Mouse (Mus musculus): ENCODE data around the gene Gm11939. TPM values are rescaled to one million over a fixed set of nuclear protein-coding genes. Genes with fewer than 3 reads are reported as not detected.
"Not testable (repeated sequence)": the region's sequence is repeated elsewhere in the genome, so short reads cannot be mapped to it uniquely, and the experiment has no call there.

Gene Gm11939
- polyA plus RNA-seq (2015; fragmentation: Nextera tagmentation; extraction: Ambion mirVana), result not detected in 2 replicates

DNA sequence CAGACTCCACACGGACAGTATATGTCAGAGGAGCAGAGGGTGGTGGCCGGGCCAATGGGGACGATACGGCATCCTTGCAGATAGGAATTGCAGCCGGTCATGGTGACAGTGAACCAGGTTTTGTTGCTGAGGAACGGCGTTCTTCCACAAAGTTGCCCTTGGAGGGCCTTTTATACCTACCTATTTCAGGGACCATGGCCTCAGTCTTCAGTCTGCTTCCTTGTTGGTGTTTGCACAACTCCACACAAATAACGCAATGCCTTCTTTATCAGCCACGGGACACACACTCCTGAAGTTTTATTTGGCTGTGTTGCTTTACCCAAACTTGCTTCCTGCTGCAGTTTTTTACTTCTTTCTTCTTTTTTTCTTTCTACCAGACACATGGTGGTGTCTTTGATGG is at the start of gene Gm11939:
Gene Gm11939, minus strand, starts transcription at position 101 of the 400 bp plus-strand sequence.
- H3K9me3 ChIP-seq (ENCODE audit: low read length), result no peaks in the 10 kb centered on the region
- no peak within 1 kb of the TSS for H3K4me2 ChIP-seq (ENCODE audit: low read depth, low read length)
- WGBS (ENCODE audit: insufficient replicate concordance), result 77% methylated on average over 9 of the region's 9 CpGs
- DNase-seq (no peak), ATAC-seq (no peak)
- H3K4me3 ChIP-seq (ENCODE audit: low read depth, low read length), result no peak within 1 kb of the TSS
- no peaks in the 10 kb centered on the region for H3K27me3 ChIP-seq (ENCODE audit: insufficient read depth, low read length)
- no peak within 1 kb of the TSS for H3K9ac ChIP-seq (replicated peaks)
- H3K27ac ChIP-seq (ENCODE audit: low read depth), result no peak within 1 kb of the TSS
- H3K36me3 ChIP-seq (replicated peaks; ENCODE audit: insufficient read depth, low read length), result no peaks in the 10 kb centered on the region
- no peaks in the 10 kb centered on the region for H3K4me1 ChIP-seq (ENCODE audit: insufficient read depth)
- no peak for TF ChIP-seq EP300 (IDR thresholded peaks at IDR 0.05; ENCODE audit: low read depth)
- no peak for TF ChIP-seq CTCF (IDR thresholded peaks at IDR 0.05; ENCODE audit: low read depth)

DNA sequence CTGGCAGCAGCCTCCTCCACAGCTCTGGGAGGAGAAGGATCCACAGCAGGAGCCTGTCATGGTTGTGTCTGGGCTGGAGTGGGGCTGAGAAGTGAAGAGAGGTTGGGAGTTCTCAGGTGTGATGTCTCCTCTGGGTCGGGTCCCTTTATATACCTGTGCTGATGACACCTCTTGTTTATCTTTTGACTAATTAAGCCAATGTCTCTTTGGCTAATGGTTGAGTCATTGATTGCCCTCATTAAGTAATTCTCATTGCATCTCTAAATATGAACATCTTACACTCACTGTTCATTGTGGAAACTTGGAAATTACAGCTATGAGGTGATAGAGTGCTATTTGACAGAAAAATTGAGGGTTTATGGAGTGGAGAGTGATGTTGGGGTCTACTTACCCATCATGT is 43.9 kb upstream of the Gm11939 start, which contains the start of gene Gm11938:
Gene Gm11938, minus strand, starts transcription at position 101 of the 400 bp plus-strand sequence.
- DNase-seq; H3K9me3 ChIP-seq (ENCODE audit: low read length); H3K9ac ChIP-seq (replicated peaks); H3K4me3 ChIP-seq (ENCODE audit: low read depth, low read length); H3K27me3 ChIP-seq (ENCODE audit: insufficient read depth, low read length); H3K4me2 ChIP-seq (ENCODE audit: low read depth, low read length); H3K27ac ChIP-seq (ENCODE audit: low read depth); ATAC-seq; H3K36me3 ChIP-seq (replicated peaks; ENCODE audit: insufficient read depth, low read length); H3K4me1 ChIP-seq (ENCODE audit: insufficient read depth): not testable (repeated sequence)
- WGBS (ENCODE audit: insufficient replicate concordance), result 70% methylated on average over 1 of the region's 1 CpGs

DNA sequence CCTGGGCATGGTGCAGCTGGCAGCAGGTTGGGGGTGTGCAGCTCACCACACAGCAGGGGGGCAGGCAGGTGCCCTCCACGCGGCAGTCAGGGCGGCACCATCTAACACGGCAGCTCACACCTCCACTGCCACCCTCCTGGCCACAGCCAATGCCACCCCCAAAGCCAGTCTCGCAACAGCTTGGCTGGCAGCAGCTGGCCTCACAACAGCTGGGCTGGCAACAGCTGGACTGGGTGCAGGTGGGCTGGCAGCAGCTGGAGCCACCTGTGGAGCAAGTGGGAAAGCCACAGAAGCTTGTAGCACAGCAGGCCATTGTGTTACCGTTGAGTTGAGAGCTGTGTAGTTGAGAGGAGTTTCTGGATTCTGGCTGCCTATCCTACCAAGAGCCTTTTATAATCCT is 38.5 kb upstream of the Gm11939 start, which contains the start of gene Krtap9-3:
Gene Krtap9-3, minus strand, starts transcription at position 364 of the 400 bp plus-strand sequence.
- not testable (repeated sequence) for H3K9ac ChIP-seq (replicated peaks); H3K4me1 ChIP-seq (ENCODE audit: insufficient read depth); H3K4me2 ChIP-seq (ENCODE audit: low read depth, low read length); ATAC-seq; H3K27me3 ChIP-seq (ENCODE audit: insufficient read depth, low read length); H3K27ac ChIP-seq (ENCODE audit: low read depth); DNase-seq; H3K4me3 ChIP-seq (ENCODE audit: low read depth, low read length); H3K36me3 ChIP-seq (replicated peaks; ENCODE audit: insufficient read depth, low read length); H3K9me3 ChIP-seq (ENCODE audit: low read length)
- 67% methylated on average over 6 of the region's 6 CpGs for WGBS (ENCODE audit: insufficient replicate concordance)

DNA sequence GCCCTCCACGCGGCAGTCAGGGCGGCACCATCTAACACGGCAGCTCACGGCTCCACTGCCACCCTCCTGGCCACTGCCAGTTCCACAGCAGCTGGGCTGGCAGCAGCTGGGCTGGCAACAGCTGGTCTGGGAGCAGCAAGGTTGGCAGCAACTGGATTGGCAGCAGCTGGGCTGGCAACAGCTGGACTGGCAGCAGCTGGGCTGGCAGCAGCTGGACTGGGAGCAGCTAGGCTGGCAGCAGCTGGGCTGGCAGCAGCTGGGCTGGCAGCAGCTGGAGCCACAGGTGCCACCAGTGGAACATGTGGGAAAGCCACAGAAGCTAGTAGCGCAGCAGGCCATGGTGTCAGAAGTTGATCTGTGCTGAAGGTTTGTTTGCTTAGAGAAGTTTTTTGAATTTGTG is 31.7 kb upstream of the Gm11939 start, which contains the start of gene Krtap1-3:
Gene Krtap1-3, minus strand, starts transcription at position 359 of the 400 bp plus-strand sequence.
- Histone ChIP-seq H3K9me3 (ENCODE audit: low read length) (no peaks in the 10 kb centered on the region), H3K36me3 (replicated peaks; ENCODE audit: insufficient read depth, low read length) (no peaks in the 10 kb centered on the region), H3K9ac (replicated peaks) (no peak within 1 kb of the TSS), H3K27me3 (ENCODE audit: insufficient read depth, low read length) (no peaks in the 10 kb centered on the region), H3K4me3 (ENCODE audit: low read depth, low read length) (no peak within 1 kb of the TSS), H3K4me2 (ENCODE audit: low read depth, low read length) (no peak within 1 kb of the TSS), H3K4me1 (ENCODE audit: insufficient read depth) (no peaks in the 10 kb centered on the region), H3K27ac (ENCODE audit: low read depth) (no peak within 1 kb of the TSS)
- DNase-seq (no peak), ATAC-seq (no peak)
- WGBS (ENCODE audit: insufficient replicate concordance), result 78% methylated on average over 6 of the region's 6 CpGs
- TF ChIP-seq EP300 (IDR thresholded peaks at IDR 0.05; ENCODE audit: low read depth), result no peak

DNA sequence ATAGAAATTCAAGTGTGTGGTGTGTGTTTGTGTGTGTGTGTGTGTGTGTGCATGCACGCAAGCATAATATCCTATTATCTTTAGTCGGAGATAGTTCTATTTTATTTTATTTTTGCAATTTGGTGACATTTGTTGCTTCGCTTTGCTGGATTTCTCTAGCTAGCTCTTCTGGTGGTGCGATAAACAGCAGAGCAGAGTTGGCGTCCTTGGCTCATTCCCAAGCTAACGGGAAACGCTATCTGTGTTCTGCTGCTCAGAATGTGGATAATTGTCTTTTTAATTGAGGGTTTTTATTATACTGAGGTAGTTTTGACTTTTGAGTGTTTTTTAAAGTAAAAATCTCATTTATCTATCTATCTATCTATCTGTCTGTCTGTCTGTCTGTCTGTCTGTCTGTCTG is 25.8 kb upstream of the Gm11939 start:
- H3K27ac ChIP-seq (ENCODE audit: low read depth), result no peak overlapping the region
- TF ChIP-seq EP300 (IDR thresholded peaks at IDR 0.05; ENCODE audit: low read depth), result no peak
- TF ChIP-seq CTCF (IDR thresholded peaks at IDR 0.05; ENCODE audit: low read depth), result no peak
- no peak for DNase-seq
- H3K36me3 ChIP-seq (replicated peaks; ENCODE audit: insufficient read depth, low read length), result no peaks in the 10 kb centered on the region
- 82% methylated on average over 7 of the region's 7 CpGs for WGBS (ENCODE audit: insufficient replicate concordance)
- H3K27me3 ChIP-seq (ENCODE audit: insufficient read depth, low read length), result no peaks in the 10 kb centered on the region
- ATAC-seq, result no peak
- H3K4me2 ChIP-seq (ENCODE audit: low read depth, low read length), result no peak overlapping the region
- no peaks in the 10 kb centered on the region for H3K9me3 ChIP-seq (ENCODE audit: low read length)
- no peak overlapping the region for H3K9ac ChIP-seq (replicated peaks)
- no peaks in the 10 kb centered on the region for H3K4me1 ChIP-seq (ENCODE audit: insufficient read depth)
- no peak overlapping the region for H3K4me3 ChIP-seq (ENCODE audit: low read depth, low read length)

DNA sequence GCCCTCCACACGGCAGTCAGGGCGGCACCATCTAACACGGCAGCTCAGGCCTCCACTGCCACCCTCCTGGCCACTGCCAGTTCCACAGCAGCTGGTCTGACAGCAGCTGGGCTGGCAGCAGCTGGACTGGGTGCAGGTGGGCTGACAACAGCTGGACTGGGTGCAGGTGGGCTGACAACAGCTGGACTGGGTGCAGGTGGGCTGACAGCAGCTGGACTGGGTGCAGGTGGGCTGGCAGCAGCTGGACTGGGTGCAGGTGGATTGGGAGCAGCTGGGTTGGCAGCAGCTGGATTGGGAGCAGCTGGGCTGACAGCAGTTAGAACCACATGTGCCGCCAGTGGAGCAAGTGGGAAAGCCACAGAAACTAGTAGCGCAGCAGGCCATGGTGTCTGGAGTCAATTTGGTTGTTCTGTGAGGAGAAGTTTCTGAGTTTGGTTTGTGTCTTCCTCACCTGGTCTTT is 24.0 kb upstream of the Gm11939 start, which contains the start of gene Krtap1-4:
Gene Krtap1-4, minus strand, starts transcription at position 410 of the 460 bp plus-strand sequence.
- TF ChIP-seq EP300 (IDR thresholded peaks at IDR 0.05; ENCODE audit: low read depth), result no peak
- TF ChIP-seq CTCF (IDR thresholded peaks at IDR 0.05; ENCODE audit: low read depth), result no peak
- Histone ChIP-seq H3K4me3 (ENCODE audit: low read depth, low read length) (no peak within 1 kb of the TSS), H3K9me3 (ENCODE audit: low read length) (no peaks in the 10 kb centered on the region), H3K27me3 (ENCODE audit: insufficient read depth, low read length) (no peaks in the 10 kb centered on the region), H3K27ac (ENCODE audit: low read depth) (no peak within 1 kb of the TSS), H3K4me1 (ENCODE audit: insufficient read depth) (no peaks in the 10 kb centered on the region), H3K4me2 (ENCODE audit: low read depth, low read length) (no peak within 1 kb of the TSS), H3K9ac (replicated peaks) (no peak within 1 kb of the TSS), H3K36me3 (replicated peaks; ENCODE audit: insufficient read depth, low read length) (no peaks in the 10 kb centered on the region)
- 84% methylated on average over 5 of the region's 5 CpGs for WGBS (ENCODE audit: insufficient replicate concordance)
- DNase-seq (no peak), ATAC-seq (no peak)

DNA sequence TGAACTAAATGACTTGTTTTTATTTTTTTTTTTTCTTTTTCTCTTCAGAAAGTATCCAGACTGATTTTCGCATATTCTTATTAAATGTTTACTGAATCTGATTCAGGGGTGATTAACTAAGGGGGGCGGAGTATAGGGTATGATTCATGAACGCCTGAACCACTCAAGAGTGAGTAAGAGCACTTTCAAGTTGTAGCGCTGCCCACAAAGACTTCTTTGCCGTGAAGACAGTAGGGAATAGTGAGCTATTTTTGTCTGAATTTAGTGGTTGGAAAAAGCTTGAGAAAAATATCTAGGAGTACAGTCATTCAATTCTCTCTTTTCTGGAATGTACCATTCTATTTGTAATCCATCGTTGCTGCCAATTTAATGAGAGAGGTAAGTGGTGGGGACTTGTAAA is 22.3 kb upstream of the Gm11939 start:
- Histone ChIP-seq H3K9me3 (ENCODE audit: low read length) (no peaks in the 10 kb centered on the region), H3K4me2 (ENCODE audit: low read depth, low read length) (no peak overlapping the region), H3K9ac (replicated peaks) (no peak overlapping the region), H3K27ac (ENCODE audit: low read depth) (no peak overlapping the region), H3K4me1 (ENCODE audit: insufficient read depth) (no peaks in the 10 kb centered on the region), H3K36me3 (replicated peaks; ENCODE audit: insufficient read depth, low read length) (no peaks in the 10 kb centered on the region), H3K4me3 (ENCODE audit: low read depth, low read length) (no peak overlapping the region), H3K27me3 (ENCODE audit: insufficient read depth, low read length) (no peaks in the 10 kb centered on the region)
- ATAC-seq, result no peak
- WGBS (ENCODE audit: insufficient replicate concordance), result 73% methylated on average over 6 of the region's 6 CpGs
- TF ChIP-seq CTCF (IDR thresholded peaks at IDR 0.05; ENCODE audit: low read depth) (no peak), EP300 (IDR thresholded peaks at IDR 0.05; ENCODE audit: low read depth) (no peak)
- no peak for DNase-seq

Data from liver, postnatal 0 days (tissue).